Mouse (Mus musculus): ENCODE measurements around the gene C530008M17Rik. TPM values are rescaled to one million over a fixed set of nuclear protein-coding genes. Genes with fewer than 3 reads are reported as not detected.
A peak's percentile ranks its signal among the peaks of the same experiment; 100 is the strongest.

C530008M17Rik gene
- polyA plus RNA-seq, 1 experiment from 2014 or later: 21.6 TPM

DNA sequence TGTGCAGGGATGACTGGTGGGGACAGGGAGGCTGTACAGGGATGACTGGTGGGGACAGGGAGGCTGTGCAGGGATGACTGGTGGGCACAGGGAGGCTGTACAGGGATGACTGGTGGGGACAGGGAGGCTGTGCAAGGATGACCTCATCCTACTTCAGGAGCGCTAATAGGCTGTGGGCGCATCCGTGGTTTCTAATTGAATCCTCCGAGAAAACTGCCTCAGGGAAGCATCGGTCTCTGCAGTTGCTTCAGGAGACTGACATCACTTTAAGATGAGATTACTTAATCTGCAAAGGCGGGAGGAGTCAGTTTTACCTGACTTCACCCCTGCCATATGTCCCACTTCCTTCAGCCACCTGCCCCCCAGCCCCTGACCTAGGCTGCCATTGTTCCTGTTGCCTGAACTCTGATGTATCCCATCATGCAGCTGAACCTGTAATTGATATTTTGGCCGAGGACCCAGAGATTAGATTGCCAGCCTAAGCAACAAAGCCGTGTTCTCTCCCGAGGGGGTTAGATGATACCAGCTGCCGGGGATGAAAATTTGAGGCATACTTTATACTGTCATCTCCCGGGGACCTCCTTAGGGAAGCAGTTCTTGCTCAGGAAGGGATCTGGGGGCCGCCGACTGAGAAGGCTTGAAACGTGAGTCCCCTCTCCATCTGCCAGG, 105.9 kb downstream of the C530008M17Rik start:
- Histone ChIP-seq H3K4me3 (ENCODE audit: low read depth, low read length) (no peak overlapping the region), H3K36me3 (ENCODE audit: control insufficient read depth, insufficient read depth, low read length) (no peaks in the 10 kb centered on the region), H3K9ac (replicated peaks; ENCODE audit: low read depth, low read length) (no peak overlapping the region), H3K4me1 (ENCODE audit: control insufficient read depth, insufficient read depth, low read length) (peaks cover 18% of the 10 kb centered on the region), H3K9me3 (ENCODE audit: control insufficient read depth, low read depth, low read length) (peaks cover 5% of the 10 kb centered on the region; the same call in 1 of the 2 replicates), H3K27ac (ENCODE audit: low read length) (no peak overlapping the region), H3K27me3 (ENCODE audit: control insufficient read depth, insufficient read depth, low read length) (no peaks in the 10 kb centered on the region), H3K4me2 (replicated peaks; ENCODE audit: low read depth, low read length) (no peak overlapping the region)
- no peak for ATAC-seq (ENCODE audit: insufficient number of reproducible peaks, insufficient read depth, low FRiP score, low read depth)
- 53% methylated on average over 14 of the region's 14 CpGs for WGBS

DNA sequence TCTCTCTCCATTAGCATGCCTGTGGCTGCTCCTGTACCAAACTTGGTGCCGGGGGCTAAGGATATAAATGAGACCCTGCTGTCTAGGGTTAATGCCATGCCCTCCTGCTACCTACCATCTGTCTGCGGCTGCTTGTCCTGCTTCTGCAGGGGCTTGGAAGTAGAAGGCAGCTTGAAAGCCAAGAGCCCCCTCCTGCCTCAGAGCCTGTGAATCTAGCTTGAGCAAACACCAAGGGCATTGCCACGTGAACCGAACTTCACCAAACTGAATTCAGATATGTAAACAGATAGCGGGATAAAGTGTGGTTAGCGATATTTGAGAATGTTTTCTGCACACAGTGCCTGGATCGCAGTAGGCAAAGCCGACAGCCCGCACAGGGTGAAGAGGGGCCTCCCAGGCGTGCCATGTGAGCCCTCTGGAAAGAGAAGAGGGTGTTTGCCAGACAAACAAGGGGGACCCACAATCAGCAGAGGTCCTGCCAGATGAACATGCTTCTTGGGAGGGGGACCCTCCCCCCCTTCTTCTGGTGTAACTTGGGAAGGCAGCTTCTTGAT, 106.9 kb downstream of the C530008M17Rik start:
- Histone ChIP-seq H3K4me2 (replicated peaks; ENCODE audit: low read depth, low read length) (peak overlapping the region; percentile 30), H3K27ac (ENCODE audit: low read length) (no peak overlapping the region), H3K4me1 (ENCODE audit: control insufficient read depth, insufficient read depth, low read length) (peaks cover 18% of the 10 kb centered on the region), H3K36me3 (ENCODE audit: control insufficient read depth, insufficient read depth, low read length) (no peaks in the 10 kb centered on the region), H3K9ac (replicated peaks; ENCODE audit: low read depth, low read length) (no peak overlapping the region), H3K4me3 (ENCODE audit: low read depth, low read length) (no peak overlapping the region), H3K27me3 (ENCODE audit: control insufficient read depth, insufficient read depth, low read length) (no peaks in the 10 kb centered on the region), H3K9me3 (ENCODE audit: control insufficient read depth, low read depth, low read length) (peaks cover 5% of the 10 kb centered on the region; the same call in 1 of the 2 replicates)
- 21% methylated on average over 10 of the region's 10 CpGs for WGBS
- ATAC-seq (ENCODE audit: insufficient number of reproducible peaks, insufficient read depth, low FRiP score, low read depth): peak; percentile 75

DNA sequence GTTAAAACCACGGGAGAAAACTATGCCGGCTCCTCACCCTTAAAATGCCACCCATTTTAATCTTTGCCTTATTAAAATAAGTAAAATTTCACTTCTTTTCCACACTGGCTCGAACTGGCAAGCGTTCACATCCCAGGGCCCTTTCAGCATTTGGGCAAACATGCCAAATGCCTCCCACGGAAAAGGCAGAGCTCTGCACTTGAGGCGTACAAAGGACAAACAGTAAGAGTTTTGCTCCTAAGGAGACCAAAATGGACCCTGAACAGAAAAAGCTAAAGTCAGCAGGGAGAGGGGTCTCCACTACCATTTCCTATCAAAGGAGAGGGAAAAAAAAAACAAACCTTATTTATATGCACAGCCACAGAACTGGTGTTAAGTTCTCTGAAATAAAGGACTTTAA, 107.4 kb downstream of the C530008M17Rik start:
- Histone ChIP-seq H3K4me2 (replicated peaks; ENCODE audit: low read depth, low read length) (peak overlapping the region; percentile 30; the same call in 1 of the 2 replicates), H3K27me3 (ENCODE audit: control insufficient read depth, insufficient read depth, low read length) (no peaks in the 10 kb centered on the region), H3K9ac (replicated peaks; ENCODE audit: low read depth, low read length) (no peak overlapping the region), H3K4me1 (ENCODE audit: control insufficient read depth, insufficient read depth, low read length) (peaks cover 18% of the 10 kb centered on the region), H3K36me3 (ENCODE audit: control insufficient read depth, insufficient read depth, low read length) (no peaks in the 10 kb centered on the region), H3K4me3 (ENCODE audit: low read depth, low read length) (no peak overlapping the region), H3K9me3 (ENCODE audit: control insufficient read depth, low read depth, low read length) (peaks cover 5% of the 10 kb centered on the region; the same call in 1 of the 2 replicates), H3K27ac (ENCODE audit: low read length) (no peak overlapping the region)
- 29% methylated on average over 6 of the region's 6 CpGs for WGBS
- ATAC-seq (ENCODE audit: insufficient number of reproducible peaks, insufficient read depth, low FRiP score, low read depth): no peak

DNA sequence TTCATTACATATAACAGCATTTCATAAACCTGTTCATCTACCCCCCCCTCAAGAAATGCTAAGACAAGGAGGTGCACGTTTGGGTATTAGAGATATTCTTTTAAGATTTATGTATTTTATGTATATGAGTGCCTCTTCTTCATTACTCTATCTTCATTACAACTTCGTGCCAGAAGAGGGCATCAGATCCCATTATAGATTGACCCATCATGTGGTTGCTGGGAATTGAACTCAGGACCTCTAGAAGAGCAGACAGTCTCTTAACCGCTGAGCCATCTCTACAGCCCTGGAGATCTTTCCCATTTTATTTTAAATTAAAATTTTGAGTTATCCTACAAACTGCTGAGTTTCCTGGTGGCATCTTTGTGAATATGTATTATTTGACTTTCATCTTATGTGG, 112.7 kb downstream of the C530008M17Rik start:
- ATAC-seq (ENCODE audit: insufficient number of reproducible peaks, insufficient read depth, low FRiP score, low read depth): no peak
- H3K9me3 ChIP-seq (ENCODE audit: control insufficient read depth, low read depth, low read length): peaks cover 5% of the 10 kb centered on the region; the same call in 1 of the 2 replicates
- no peaks in the 10 kb centered on the region for H3K36me3 ChIP-seq (ENCODE audit: control insufficient read depth, insufficient read depth, low read length)
- H3K27me3 ChIP-seq (ENCODE audit: control insufficient read depth, insufficient read depth, low read length): no peaks in the 10 kb centered on the region
- no peak overlapping the region for H3K9ac ChIP-seq (replicated peaks; ENCODE audit: low read depth, low read length)
- H3K4me2 ChIP-seq (replicated peaks; ENCODE audit: low read depth, low read length): no peak overlapping the region
- 66% methylated on average over 3 of the region's 3 CpGs for WGBS
- H3K27ac ChIP-seq (ENCODE audit: low read length): no peak overlapping the region
- peaks cover 6% of the 10 kb centered on the region; the same call in 1 of the 2 replicates for H3K4me1 ChIP-seq (ENCODE audit: control insufficient read depth, insufficient read depth, low read length)
- no peak overlapping the region for H3K4me3 ChIP-seq (ENCODE audit: low read depth, low read length)

DNA sequence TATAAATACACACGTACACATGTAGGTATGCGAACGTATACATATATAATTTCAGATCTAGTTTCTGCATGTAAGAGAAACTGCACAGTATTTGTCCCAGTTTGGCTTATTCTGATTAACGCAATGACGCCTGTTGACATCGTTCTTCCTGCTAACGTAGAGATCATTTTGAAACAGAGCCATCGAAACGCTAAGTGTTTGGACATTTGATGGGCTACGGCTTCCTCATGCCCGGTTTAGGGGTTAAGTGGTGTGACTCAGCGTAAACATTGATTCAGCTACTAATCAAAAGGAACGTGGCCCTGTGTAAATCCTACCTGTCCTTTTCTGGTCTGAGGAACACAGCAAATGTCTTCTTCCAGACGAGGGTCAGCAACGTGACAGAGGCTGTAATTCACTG, 113.3 kb downstream of the C530008M17Rik start:
- no peak overlapping the region for H3K27ac ChIP-seq (ENCODE audit: low read length)
- no peak for ATAC-seq (ENCODE audit: insufficient number of reproducible peaks, insufficient read depth, low FRiP score, low read depth)

DNA sequence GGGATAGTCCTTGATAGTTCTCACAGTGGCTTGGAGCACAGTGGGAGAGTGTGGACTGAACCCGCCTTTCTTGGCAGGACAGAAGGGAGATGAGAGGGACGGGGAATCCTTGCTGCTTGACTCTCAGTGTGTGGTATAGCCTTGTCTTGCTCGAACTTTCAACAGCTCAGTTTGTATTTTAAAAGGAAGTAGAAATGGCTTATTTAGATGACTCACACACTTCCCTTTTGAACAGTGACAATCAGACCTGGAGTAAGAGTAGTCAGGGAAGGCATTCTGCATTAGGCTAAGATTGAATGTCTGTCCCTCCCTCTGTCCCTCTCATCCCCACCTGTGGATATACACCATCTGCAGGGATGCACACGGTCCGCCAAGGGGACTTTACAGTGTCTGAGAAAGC, 115.1 kb downstream of the C530008M17Rik start:
- Histone ChIP-seq H3K4me1 (ENCODE audit: control insufficient read depth, insufficient read depth, low read length) (no peaks in the 10 kb centered on the region), H3K9ac (replicated peaks; ENCODE audit: low read depth, low read length) (no peak overlapping the region), H3K4me3 (ENCODE audit: low read depth, low read length) (no peak overlapping the region), H3K4me2 (replicated peaks; ENCODE audit: low read depth, low read length) (no peak overlapping the region), H3K27me3 (ENCODE audit: control insufficient read depth, insufficient read depth, low read length) (no peaks in the 10 kb centered on the region), H3K9me3 (ENCODE audit: control insufficient read depth, low read depth, low read length) (no peaks in the 10 kb centered on the region), H3K36me3 (ENCODE audit: control insufficient read depth, insufficient read depth, low read length) (no peaks in the 10 kb centered on the region), H3K27ac (ENCODE audit: low read length) (no peak overlapping the region)
- ATAC-seq (ENCODE audit: insufficient number of reproducible peaks, insufficient read depth, low FRiP score, low read depth): no peak
- WGBS: 86% methylated on average over 5 of the region's 5 CpGs

More for the DNA sequence above, 113.3 kb downstream of the C530008M17Rik start:
- H3K4me3 ChIP-seq (ENCODE audit: low read depth, low read length): no peak overlapping the region
- no peak overlapping the region for H3K9ac ChIP-seq (replicated peaks; ENCODE audit: low read depth, low read length)
- 0 out of 2 replicates have a peak, but pooled peaks cover under 1% of the 10 kb centered on the region for H3K4me1 ChIP-seq (ENCODE audit: control insufficient read depth, insufficient read depth, low read length)
- H3K27me3 ChIP-seq (ENCODE audit: control insufficient read depth, insufficient read depth, low read length): no peaks in the 10 kb centered on the region
- 45% methylated on average over 15 of the region's 15 CpGs for WGBS
- H3K4me2 ChIP-seq (replicated peaks; ENCODE audit: low read depth, low read length): no peak overlapping the region
- H3K36me3 ChIP-seq (ENCODE audit: control insufficient read depth, insufficient read depth, low read length): no peaks in the 10 kb centered on the region
- H3K9me3 ChIP-seq (ENCODE audit: control insufficient read depth, low read depth, low read length): peaks cover 5% of the 10 kb centered on the region; the same call in 1 of the 2 replicates

DNA sequence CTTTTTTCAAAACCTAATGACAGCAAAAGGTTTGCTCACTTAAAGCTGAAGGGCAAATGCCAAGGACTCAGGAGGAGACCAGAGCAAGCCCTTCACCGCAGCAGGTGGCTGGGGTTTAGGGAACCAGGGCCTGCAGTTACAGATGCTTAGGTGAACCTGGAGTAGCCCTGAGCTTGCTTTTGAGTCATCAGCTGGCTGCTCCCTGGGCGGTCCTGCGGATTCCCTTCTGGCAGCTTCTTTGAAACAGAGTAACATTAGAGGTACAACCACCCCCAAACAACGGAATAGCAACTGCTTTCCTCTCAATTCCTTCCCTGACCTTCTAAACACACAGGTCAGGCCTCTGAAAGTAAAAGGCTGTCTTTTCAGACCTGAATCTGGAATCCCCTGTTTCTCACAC, 116.5 kb downstream of the C530008M17Rik start:
- Histone ChIP-seq H3K9ac (replicated peaks; ENCODE audit: low read depth, low read length) (no peak overlapping the region), H3K36me3 (ENCODE audit: control insufficient read depth, insufficient read depth, low read length) (no peaks in the 10 kb centered on the region), H3K4me1 (ENCODE audit: control insufficient read depth, insufficient read depth, low read length) (no peaks in the 10 kb centered on the region), H3K9me3 (ENCODE audit: control insufficient read depth, low read depth, low read length) (no peaks in the 10 kb centered on the region), H3K4me3 (ENCODE audit: low read depth, low read length) (no peak overlapping the region), H3K27ac (ENCODE audit: low read length) (no peak overlapping the region), H3K27me3 (ENCODE audit: control insufficient read depth, insufficient read depth, low read length) (no peaks in the 10 kb centered on the region), H3K4me2 (replicated peaks; ENCODE audit: low read depth, low read length) (no peak overlapping the region)
- 62% methylated on average over 4 of the region's 4 CpGs for WGBS
- ATAC-seq (ENCODE audit: insufficient number of reproducible peaks, insufficient read depth, low FRiP score, low read depth): no peak

DNA sequence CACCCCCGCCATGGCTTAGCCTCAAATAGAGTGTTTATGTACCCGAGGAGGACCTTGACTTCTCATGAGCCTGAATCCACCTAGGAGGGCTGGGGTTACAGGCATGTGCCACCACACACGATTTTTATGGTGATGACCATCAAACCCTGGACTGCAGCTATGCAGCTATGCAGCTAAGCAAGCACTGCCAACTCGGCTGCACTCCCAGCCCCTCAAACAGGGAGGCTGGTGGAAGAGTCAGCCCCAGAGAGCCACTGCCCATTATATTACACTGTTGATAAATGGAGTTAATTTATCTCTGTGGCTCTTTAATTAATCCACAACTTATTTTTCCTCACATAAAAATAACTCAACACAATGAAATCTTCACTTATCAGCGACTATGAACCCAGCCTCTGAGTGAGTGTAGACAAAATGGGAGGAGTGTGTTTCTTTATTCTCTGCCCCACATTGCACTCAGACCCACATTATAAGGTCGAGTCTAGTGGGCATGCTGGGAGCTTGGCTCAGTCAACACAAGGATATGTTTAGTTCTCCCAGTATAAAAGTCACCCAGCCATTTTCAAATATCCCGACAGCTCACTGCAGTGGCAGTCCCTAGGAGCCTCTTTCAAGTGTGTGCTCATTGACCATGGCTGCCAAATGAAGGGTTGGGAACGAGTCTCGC, 117.3 kb downstream of the C530008M17Rik start:
- Histone ChIP-seq H3K36me3 (ENCODE audit: control insufficient read depth, insufficient read depth, low read length) (no peaks in the 10 kb centered on the region), H3K27me3 (ENCODE audit: control insufficient read depth, insufficient read depth, low read length) (no peaks in the 10 kb centered on the region), H3K9me3 (ENCODE audit: control insufficient read depth, low read depth, low read length) (no peaks in the 10 kb centered on the region), H3K4me1 (ENCODE audit: control insufficient read depth, insufficient read depth, low read length) (no peaks in the 10 kb centered on the region), H3K4me3 (ENCODE audit: low read depth, low read length) (no peak overlapping the region), H3K9ac (replicated peaks; ENCODE audit: low read depth, low read length) (no peak overlapping the region), H3K27ac (ENCODE audit: low read length) (no peak overlapping the region), H3K4me2 (replicated peaks; ENCODE audit: low read depth, low read length) (no peak overlapping the region)
- WGBS: 73% methylated on average over 9 of the region's 9 CpGs
- ATAC-seq (ENCODE audit: insufficient number of reproducible peaks, insufficient read depth, low FRiP score, low read depth): no peak

Measured in stomach, embryonic 14.5 days (tissue).